Mouse (Mus musculus): ENCODE results near the gene Asic3.
"Not testable (repeated sequence)": the region's sequence is repeated elsewhere in the genome, so short reads cannot be mapped to it uniquely, and the experiment has no call there.

The Asic3 gene

DNA sequence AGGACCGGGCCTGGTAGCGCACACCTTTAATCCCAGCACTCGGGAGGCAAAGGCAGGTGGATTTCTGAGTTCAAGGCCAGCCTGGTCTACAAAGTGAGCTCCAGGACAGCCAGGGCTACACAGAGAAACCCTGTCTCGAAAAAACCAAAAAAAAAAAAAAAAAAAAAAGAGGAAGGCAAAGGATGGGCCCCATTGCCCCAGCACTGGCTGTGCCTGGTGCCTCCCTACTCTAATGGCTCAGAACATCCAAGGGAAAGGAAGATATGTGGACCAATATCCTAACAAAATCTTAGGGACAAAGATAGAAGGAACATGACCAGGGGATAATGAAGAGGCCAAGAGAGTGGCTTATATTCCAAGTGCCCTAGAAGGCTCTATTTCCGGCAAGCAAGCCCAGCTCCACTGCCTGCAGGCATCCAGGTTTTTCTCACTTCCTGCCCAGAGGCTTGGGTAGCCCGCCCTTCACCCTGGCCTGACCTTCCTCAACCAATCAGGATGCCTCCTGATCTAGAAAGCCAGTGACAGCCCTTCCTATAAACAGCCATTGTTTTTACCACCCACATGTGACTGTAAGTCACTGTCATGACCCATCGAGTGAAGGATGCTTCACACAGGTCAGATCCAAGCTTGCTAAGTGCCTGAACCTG is 24.1 kb upstream of the Asic3 start:
- no peak for DNase-seq

DNA sequence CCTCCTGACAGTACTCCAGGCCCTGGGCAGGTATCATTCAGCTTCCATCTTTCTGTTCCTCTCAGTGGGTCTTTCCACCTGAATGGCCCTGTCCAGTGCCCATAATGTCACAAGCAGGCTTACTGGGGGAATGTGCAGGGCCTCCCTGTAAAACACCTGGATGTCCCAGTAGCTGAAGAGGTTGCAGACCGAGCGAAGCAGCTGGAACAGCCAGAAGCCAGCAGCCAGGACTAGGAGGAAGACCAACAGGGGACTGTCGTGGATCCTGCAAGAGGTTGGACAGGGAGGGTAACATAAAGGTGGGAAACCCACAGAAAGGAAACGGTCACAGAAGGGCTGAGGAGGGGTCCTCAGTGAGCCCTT is 23.6 kb upstream of the Asic3 start:
- no peak for DNase-seq

GRCm38 (mm10) chr5:24391864-24392263 is 21.3 kb upstream of the Asic3 start, which contains the start of gene Atg9b:
Atg9b (minus strand) TSS chr5:24392143.
- DNase-seq = no peak

DNA sequence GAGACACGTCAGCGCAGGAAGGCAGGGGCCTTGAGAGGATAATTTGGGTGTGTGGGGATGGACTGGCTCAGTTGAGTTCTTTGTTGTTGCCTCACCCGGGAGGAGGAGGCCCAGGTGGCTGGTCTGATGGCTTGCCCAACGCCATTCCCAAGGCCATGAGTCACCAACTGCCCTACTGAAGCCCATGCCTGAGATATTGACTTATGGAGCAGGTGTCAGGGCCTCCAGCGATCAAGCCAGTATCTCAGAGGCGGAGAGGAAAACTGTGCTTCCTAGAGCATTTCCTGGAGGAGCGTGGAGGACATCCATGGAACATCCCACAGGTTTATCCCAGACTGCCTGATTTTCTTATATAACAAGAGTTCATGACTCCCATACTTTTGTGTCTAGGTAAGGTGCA is 20.5 kb upstream of the Asic3 start:
- no peak for DNase-seq

- peak; percentile 85 for DNase-seq
These were observed 19.7 kb upstream of the Asic3 start, which contains the start of gene Abcb8 for GRCm38 (mm10) chr5:24393392-24393997. Abcb8 (plus strand) TSS chr5:24393663.

GRCm38 (mm10) chr5:24394165-24394894 is 18.9 kb upstream of the Asic3 start:
- DNase-seq = peak; percentile 90

GRCm38 (mm10) chr5:24396254-24396653 is 16.9 kb upstream of the Asic3 start:
- DNase-seq = not testable (repeated sequence)

DNA sequence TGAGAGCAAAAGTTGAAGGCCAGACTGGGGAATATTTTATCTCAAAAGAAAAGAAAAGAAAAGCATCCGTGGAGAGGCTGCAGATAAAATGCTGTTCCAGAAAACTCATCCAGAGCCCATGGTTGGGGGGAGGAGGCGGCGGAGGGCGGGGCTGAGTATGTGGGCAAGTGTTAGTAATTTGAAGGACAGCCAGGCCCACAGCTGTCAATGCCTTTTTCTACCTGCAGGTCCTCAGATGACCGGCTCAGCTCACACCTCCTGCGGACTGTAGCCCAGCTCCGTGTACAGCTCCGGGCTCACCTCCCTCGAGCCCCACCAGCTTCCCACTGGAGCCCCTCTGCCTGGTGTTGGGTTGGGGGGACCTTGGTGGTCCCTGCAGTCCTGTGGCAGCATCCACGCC is 13.5 kb upstream of the Asic3 start:
- no peak for DNase-seq

GRCm38 (mm10) chr5:24400362-24400761 is 12.8 kb upstream of the Asic3 start:
- DNase-seq = no peak

- DNase-seq = no peak
These were observed 12.1 kb upstream of the Asic3 start for GRCm38 (mm10) chr5:24400911-24401605.

DNA sequence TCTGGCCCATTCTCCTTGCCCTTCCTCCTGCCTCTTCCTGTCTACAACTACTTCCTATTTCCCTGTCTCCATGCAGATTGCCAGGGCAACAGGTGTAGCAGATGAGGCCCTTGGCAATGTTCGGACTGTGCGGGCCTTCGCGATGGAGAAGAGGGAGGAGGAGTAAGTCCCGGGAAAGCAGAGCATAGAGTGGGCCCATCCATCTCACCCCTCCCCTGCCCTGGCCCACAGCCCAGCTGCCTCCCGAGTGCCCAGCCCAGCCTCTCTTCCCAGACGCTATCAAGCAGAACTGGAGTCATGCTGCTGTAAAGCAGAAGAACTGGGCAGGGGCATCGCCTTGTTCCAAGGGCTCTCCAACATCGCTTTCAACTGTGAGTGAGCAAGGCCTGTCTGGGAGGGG is 11.2 kb upstream of the Asic3 start:
- DNase-seq = no peak

DNA sequence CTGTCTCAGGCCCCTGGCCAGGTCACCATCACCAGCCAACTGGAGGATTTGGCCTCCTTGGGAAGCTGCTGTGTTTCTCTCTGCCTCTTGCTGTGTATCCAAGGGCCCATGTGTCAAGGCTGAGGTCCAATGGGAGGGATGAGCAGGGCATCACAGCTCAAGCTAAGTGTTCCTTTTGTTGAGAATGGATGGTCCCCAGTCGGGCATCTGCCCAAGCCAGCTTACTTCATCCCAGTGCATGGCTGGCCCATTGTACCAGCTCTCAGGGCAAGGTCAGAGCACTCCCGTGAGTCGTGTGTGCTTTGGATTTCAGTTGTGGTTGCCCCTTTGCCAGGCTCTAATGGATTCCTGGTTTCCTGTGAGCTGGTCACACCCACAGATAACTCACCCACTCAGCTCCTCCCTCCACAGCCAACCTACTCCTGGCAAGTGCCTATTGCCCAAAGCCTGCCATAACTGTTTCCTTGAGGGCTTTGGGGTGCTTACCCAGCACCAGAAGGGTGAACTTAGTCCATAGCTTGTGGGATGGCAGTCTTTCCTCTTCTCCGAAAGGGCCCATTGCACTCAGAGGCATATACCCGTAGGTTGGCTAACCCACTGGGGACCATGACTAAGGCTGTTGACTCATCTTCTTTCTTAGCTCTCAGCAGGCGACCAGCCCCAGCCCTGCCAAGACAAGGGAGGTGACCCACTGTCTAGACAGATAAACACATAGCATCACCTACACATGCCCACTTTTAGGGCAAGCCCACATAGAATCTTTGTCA is 8.4 kb upstream of the Asic3 start:
- DNase-seq = no peak

GRCm38 (mm10) chr5:24405389-24405876 is 7.8 kb upstream of the Asic3 start:
- DNase-seq = no peak

DNA sequence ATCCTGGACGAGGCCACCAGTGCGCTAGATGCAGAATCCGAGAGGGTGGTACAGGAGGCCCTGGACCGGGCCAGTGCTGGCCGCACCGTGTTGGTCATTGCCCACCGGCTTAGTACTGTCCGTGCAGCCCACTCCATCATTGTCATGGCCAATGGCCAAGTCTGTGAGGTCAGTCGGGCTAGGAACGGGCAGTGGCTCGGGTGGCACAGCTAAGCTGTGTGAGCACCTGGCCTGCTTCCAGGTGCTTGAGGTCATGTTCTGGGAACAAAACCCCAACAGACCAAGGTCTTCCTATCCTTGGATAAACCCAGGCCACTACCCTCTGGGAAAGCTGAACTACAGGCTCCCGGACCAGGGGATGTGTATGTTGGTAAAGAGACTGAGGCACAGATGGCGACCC is 4.5 kb upstream of the Asic3 start:
- DNase-seq = no peak

DNA sequence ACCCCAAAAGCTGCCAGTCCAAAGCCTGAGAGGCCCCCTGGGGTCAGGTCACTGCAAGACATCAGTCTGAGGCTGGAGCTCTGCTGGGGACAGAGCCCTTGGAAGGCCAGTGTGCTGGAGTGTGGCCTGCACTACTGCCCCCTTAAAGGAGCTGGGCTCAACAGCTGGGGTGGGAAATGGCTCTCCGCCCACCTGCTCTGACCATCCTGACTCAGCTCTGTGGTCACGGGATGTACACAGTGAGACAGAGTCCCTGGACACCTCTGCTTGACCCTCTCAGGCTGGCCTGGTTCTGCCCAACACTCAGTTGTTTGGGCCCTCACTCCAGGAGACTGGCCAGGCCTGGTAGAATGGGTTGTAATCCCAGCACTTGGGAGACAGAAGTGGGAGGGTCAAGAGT is 3.7 kb upstream of the Asic3 start:
- DNase-seq = no peak

- DNase-seq = no peak
These were observed 1.1 kb upstream of the Asic3 start for GRCm38 (mm10) chr5:24412063-24412462.

DNA sequence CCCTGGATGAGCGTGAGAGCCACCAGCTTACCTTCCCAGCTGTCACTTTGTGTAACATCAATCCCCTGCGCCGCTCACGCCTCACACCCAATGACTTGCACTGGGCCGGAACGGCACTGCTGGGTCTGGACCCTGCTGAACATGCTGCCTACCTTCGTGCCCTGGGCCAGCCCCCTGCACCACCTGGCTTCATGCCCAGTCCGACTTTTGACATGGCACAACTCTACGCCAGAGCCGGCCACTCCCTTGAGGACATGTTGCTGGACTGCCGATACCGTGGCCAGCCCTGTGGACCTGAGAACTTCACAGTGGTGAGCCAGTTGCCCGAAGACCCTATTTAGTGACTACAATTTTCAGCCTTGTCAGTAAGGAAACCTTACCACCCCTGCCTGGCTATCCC is 746 bp downstream of the Asic3 start:
- DNase-seq = no peak

GRCm38 (mm10) chr5:24416222-24416736 is 3.1 kb downstream of the Asic3 start:
- DNase-seq = peak; percentile 67

DNA sequence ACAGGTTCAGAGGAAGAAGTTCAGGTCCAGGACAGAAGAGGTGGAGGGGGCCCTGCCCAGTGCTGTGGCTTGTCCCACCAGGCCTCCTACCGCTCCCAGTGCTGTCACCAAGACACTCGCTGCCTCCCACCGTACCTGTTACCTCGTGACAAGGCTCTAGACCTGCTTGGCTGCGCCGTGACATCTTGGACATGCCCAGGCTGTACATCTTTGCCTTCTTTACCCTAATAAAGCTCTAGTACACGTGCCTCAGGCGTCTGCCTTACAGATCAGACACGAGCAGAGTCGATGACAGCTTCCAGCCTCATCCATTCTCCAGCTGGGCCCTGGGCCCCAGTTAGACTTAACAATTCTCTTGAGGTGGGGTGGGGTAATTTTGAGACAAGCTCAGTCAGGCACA is 4.4 kb downstream of the Asic3 start:
- DNase-seq = no peak

GRCm38 (mm10) chr5:24420381-24420780 is 7.2 kb downstream of the Asic3 start:
- no peak for DNase-seq

DNA sequence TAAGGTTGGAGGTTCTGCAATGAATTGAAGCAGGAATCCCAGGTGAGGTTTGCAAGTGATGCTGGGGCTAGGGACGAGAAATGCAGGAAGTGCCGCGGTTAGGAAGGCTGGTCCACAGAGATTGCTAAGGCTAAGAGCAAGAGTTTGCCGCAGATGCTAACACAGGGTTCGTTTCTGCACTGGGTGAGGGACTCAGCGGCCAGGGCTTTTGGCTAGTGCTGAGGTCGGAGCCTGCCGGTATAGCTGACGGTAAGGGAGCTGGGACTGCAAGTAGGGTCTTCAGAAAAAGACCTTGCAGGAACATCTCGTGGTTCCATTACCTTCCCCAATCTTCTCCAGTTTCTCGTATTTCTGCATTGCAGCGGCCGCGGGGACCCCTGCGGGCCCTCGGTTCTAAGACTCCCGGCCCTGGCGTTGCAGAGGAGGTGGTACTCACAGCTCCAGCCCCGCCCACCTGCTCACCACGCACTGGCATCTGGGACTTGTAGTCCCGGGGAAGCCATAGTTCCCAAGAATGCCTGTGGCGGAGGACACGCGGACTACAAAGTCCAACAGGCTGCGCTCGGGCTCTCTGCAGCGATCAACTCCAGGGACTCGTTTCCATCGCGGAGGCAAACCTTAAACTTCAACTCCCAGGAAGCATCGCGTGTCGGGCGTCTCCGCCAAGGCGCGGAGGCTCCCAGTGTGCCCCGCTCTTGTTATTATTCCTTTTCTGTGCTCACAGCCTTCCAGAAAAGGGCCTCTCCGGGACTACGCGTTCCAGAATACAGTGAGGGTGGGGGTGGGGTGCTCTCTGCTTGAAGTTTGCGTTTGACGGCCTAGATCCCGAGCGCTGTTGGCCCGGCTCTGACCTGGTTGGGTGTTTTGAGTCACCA is 10.2 kb downstream of the Asic3 start, which contains the start of the genes Cdk5 and Slc4a2:
Gene Cdk5, minus strand, starts transcription at position 402 of the 875 bp plus-strand sequence.
Gene Slc4a2, plus strand, starts transcription at position 709 of the 875 bp plus-strand sequence.
- DNase-seq = peak; percentile 98
